Mouse (Mus musculus) spleen, adult 2 months (tissue): ENCODE data around the gene Rin2. TPM values are rescaled to one million over a fixed set of nuclear protein-coding genes. Genes with fewer than 3 reads are reported as not detected.
"Not testable (repeated sequence)": the region's sequence is repeated elsewhere in the genome, so short reads cannot be mapped to it uniquely, and the experiment has no call there.

Experiments
- DNase-seq, 2 experiments: peaks; one replicate each; pipeline versions ENCODE4 v3.0.0 to v3.0.0-alpha.2; 2012 to 2021; ENCODE audit warnings: low spot score in 2 of 2, low read depth in 1 of 2
- H3K27ac ChIP-seq: fragments of 200-500 bp; 2 replicates; pipeline ENCODE4 v1.5.1; 2012; ENCODE audit warnings: low read length, inconsistent platforms; ENCODE audit not compliant: insufficient read depth
- H3K27me3 ChIP-seq: fragments of 200-500 bp; 2 replicates; pipeline ENCODE4 v1.6.1; 2012; ENCODE audit warnings: mild to moderate bottlenecking, moderate library complexity, low read length, inconsistent platforms; ENCODE audit not compliant: control insufficient read depth, insufficient read depth
- H3K36me3 ChIP-seq: fragments of 200-500 bp; 2 replicates; pipeline ENCODE4 v1.6.1; 2012; ENCODE audit warnings: mild to moderate bottlenecking, low read length, inconsistent platforms; ENCODE audit not compliant: control insufficient read depth, insufficient read depth
- H3K4me1 ChIP-seq: fragments of 200-500 bp; 2 replicates; pipeline ENCODE4 v1.6.1; 2011; ENCODE audit warnings: inconsistent platforms; ENCODE audit not compliant: control insufficient read depth, insufficient read depth, insufficient read length
- H3K4me3 ChIP-seq: fragments of 200-500 bp; 2 replicates; pipeline ENCODE4 v1.5.1; 2011; ENCODE audit warnings: mild to moderate bottlenecking, inconsistent platforms; ENCODE audit not compliant: insufficient read depth, insufficient read length; ENCODE audit errors: extremely low read depth
- CTCF ChIP-seq: fragments of 200-500 bp; IDR thresholded peaks from 2 replicates; pipeline ENCODE4 v1.5.1; 2011; ENCODE audit warnings: mild to moderate bottlenecking, inconsistent platforms; ENCODE audit not compliant: insufficient read depth, insufficient read length, insufficient replicate concordance; ENCODE audit errors: extremely low read depth
- POLR2A ChIP-seq: fragments of 200-500 bp; IDR thresholded peaks from 2 replicates; pipeline ENCODE4 v1.6.1; 2011; ENCODE audit warnings: low read depth, low read length, inconsistent platforms
- WGBS: fragments of 180-500 bp; shearing (Covaris S2); methylation state at CpG from one replicate; pipeline ENCODE4 v1.1.7; 2018; 5-methylcytosine and 5-hydroxymethylcytosine counted together
- polyA plus RNA-seq: library from polyadenylated mRNA; depleted of rRNA; stranded (reverse); fragments of >200 nt; gene quantifications from 2 replicates; pipeline ENCODE4 v1.2.3, GENCODE M21; 2012

Gene Rin2
- polyA plus RNA-seq, 1 experiment = 2.2 TPM

DNA sequence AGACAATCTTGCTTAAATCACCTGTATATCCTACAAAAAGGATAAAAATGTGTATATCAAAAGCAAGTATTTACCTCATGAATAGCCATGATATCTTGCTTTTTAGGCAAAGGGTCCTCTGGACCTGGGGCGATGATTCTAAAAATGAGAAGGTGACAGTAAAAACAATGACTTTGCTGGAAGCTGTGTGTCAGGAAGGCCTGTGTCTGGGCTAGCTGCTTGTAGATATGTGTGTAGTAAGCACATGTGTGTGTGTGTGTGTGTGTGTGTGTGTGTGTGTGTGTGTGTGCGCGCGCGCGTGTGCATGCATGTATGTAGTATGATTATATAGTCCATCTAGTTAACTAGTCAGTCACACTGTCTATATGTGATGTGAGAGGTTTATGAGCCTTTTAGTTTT lies 218.7 kb downstream of the Rin2 start:
- Histone ChIP-seq H3K36me3 (no peaks in the 10 kb centered on the region), H3K27me3 (no peaks in the 10 kb centered on the region), H3K4me3 (no peak overlapping the region), H3K27ac (no peak overlapping the region), H3K4me1 (no peaks in the 10 kb centered on the region; the same call in 1 of the 2 replicates)
- no peak for TF ChIP-seq POLR2A
- TF ChIP-seq CTCF = no peak
- WGBS = 90% methylated on average over 6 of the region's 6 CpGs
- DNase-seq = no peak

DNA sequence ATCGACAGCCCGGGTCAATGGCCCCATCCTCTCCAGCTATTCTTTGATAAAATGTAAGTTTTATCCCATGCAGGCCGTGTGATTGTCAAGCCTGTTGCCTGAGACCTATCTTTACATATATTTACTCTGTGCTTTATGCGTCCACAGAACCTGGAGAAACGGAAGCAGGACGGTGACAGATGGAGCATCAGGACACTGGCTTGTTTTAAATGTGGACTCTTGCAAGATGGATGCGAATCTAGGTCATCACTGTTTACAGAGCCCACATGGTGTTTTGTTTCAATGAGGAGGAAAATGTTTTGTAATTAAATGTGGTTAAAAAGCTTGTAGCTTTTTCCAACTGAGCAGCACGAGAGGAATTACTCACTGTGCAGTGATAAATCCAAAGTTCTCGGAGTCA lies 223.1 kb downstream of the Rin2 start:
- no peak overlapping the region for H3K27ac ChIP-seq
- WGBS = 92% methylated on average over 9 of the region's 9 CpGs
- no peak for TF ChIP-seq CTCF
- no peak for TF ChIP-seq POLR2A
- DNase-seq = no peak
- no peaks in the 10 kb centered on the region for H3K36me3 ChIP-seq
- H3K4me3 ChIP-seq = no peak overlapping the region
- H3K27me3 ChIP-seq = no peaks in the 10 kb centered on the region
- H3K4me1 ChIP-seq = no peaks in the 10 kb centered on the region

DNA sequence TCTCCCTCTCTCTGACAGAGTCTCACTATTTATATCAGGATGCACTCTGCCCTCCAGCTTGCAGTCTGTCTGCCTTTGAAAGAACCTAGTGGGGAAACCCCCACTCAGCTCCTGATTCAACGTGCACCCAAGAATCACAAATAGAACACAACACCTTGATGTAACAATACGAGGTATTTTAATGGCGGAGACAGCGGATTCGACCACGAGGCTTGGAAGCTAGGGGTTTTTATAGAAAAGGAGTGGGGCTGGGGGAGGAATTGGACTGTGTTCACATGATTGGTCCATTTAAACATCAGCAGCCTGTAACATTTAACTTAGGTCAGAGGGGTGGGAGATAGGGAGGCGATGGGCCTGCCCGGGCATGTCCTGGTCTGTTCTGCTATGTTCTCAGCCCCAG lies 225.3 kb downstream of the Rin2 start:
- not testable (repeated sequence) for H3K27me3 ChIP-seq, H3K4me3 ChIP-seq, H3K36me3 ChIP-seq, H3K27ac ChIP-seq, DNase-seq, H3K4me1 ChIP-seq
- 83% methylated on average over 8 of the region's 8 CpGs for WGBS

DNA sequence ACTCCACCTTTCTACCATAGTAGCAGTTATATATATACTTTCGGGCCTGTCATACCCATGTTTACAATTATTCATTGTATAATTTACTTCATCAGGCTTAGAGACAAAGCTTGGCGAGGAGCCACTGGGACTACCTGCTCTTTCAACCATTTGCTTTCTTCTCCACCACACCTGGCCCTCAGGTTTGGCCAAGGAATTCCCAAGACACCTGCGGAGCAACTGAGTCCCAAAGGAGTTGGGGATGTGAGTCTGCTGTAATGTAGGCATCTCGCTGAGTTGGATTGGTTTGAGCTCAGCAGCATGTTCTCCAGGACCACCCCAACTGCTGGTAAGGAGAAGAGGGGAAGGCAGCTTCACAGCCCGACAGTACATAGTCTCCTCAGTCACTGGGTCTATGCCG lies 226.8 kb downstream of the Rin2 start, which contains the start of gene Naa20:
Gene Naa20, plus strand, starts transcription at position 239 of the 400 bp plus-strand sequence.
- no peak for TF ChIP-seq CTCF
- TF ChIP-seq POLR2A = no peak
- 92% methylated on average over 6 of the region's 6 CpGs for WGBS
- Histone ChIP-seq H3K27ac (no peak within 1 kb of the TSS), H3K27me3 (no peaks in the 10 kb centered on the region), H3K36me3 (no peaks in the 10 kb centered on the region), H3K4me3 (no peak within 1 kb of the TSS), H3K4me1 (peaks cover 6% of the 10 kb centered on the region; the same call in 1 of the 2 replicates)
- DNase-seq = no peak

DNA sequence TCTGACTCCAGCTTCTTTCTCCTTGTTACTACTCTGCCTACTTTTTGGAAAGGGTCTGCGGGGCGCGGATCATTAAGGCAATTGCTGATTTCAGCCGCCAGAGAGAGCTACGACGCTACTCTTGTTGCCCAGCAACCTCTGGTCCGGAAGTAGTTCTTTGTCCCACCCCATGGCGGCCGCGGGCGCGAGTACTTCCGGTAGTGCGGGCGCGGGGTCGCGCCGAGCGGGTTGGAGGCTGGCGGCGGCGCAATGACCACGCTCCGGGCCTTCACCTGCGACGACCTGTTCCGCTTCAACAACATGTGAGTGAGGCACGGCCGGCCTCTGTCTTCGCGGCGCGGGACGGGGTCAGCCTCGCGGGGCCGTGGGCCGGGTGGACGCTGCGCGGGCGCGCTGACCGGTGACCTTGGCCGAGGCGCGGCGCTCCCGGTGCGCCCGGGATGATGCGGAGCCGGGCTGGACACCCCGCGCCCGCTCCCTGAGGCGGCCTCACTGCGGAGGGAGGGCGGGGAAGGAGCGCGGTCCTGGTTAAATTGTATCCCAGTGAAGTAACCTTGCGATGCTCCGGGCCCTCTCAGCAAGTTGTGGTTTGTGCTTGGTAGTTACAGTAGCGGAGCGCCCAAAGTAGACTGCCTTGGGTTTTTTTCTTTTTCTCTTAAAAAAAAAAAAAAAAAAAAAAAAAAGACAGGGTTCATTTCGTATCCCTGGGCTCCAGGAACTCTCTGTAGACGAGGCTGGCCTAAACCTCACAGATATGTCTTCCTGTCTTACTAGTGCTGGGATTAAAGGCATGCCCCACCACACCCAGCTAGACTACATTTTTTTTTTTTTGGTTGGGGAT lies 228.3 kb downstream of the Rin2 start:
- under 1% methylated on average over 68 of the region's 68 CpGs for WGBS
- peak overlapping the region; percentile 51 for H3K27ac ChIP-seq
- TF ChIP-seq POLR2A (no peak), CTCF (peak; percentile 41; the same call in 1 of the 2 replicates)
- peak; percentile 62 to 84 for DNase-seq
- H3K4me1 ChIP-seq = peaks cover 6% of the 10 kb centered on the region; the same call in 1 of the 2 replicates
- peak overlapping the region; percentile 93 for H3K4me3 ChIP-seq
- H3K36me3 ChIP-seq = no peaks in the 10 kb centered on the region
- H3K27me3 ChIP-seq = no peaks in the 10 kb centered on the region

DNA sequence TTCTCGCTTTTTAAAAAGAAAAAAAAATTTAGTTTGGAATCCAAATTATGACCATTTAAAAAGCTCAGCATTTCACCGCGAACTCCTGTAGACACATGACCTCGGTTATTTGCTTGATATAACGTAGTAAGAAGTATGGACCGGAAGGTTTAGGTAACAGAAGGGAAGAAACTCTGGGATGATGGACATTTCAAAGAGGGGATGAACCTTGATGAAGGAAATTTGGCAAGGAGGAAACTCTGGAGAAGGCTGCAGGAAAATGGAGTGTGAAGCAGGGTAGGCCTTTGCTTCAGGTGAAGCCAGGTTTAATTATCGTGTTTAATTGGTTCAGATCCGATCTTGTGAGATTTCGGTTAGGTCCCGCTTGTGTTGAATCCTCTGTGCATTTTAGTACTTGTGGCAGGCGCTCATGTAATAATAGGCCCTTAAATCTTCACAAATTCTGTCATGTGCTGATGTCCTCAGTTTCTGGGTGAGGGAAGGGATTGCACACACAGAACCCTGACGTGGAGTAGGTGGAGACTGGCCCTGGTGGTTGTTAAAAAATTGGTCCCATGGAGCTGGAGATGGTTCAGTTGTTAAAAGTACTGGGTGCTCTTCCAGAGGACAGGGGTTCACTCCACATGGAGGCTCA lies 229.1 kb downstream of the Rin2 start:
- Histone ChIP-seq H3K27ac (no peak overlapping the region), H3K36me3 (peaks cover 3% of the 10 kb centered on the region), H3K27me3 (no peaks in the 10 kb centered on the region), H3K4me3 (peak overlapping the region; percentile 93; the same call in 1 of the 2 replicates), H3K4me1 (peaks cover 6% of the 10 kb centered on the region; the same call in 1 of the 2 replicates)
- TF ChIP-seq CTCF (no peak), POLR2A (no peak)
- 38% methylated on average over 12 of the region's 12 CpGs for WGBS
- no peak for DNase-seq

DNA sequence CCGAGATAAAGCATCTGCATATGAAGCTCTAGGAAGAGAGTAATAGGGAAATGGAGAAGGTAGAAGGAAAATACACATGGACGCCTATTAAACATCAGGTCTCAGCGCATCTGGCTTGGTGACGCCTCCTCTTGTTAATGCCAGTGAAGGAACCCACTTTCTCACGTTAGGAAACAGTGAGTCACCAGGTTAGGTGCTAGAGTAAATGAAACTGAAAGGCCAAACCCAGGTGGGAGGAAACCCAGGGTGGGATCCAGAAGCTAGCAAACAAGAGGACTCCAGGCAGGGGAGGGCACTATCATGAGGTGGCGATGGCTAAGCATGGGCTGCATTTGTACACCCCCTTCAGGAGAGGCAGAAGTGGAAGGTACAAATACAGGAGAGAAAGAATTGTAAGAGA lies 230.1 kb downstream of the Rin2 start:
- Histone ChIP-seq H3K4me1 (peaks cover 6% of the 10 kb centered on the region; the same call in 1 of the 2 replicates), H3K27ac (no peak overlapping the region), H3K4me3 (no peak overlapping the region), H3K36me3 (peaks cover 3% of the 10 kb centered on the region), H3K27me3 (no peaks in the 10 kb centered on the region)
- 71% methylated on average over 6 of the region's 6 CpGs for WGBS
- no peak for TF ChIP-seq CTCF
- peak in 1 of 2 experiments; percentile 26 for DNase-seq

DNA sequence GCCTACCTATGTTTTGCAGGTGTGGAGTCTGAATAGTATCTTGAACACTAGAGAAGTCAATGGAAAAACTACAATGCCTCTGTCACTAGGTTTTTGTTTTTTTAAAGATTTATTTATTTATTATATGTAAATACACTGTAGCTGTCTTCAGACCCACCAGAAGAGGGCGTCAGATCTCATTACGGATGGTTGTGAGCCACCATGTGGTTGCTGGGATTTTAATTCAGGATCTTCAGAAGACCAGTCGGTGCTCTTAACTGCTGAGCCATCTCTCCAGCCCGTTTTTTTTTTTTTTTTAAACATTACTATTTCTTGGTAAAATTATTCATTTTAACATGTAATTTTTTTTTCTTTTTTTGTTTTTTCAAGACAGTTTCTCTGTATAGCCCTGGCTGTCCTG lies 230.9 kb downstream of the Rin2 start:
- H3K4me3 ChIP-seq, H3K36me3 ChIP-seq, H3K27ac ChIP-seq, H3K4me1 ChIP-seq, H3K27me3 ChIP-seq, DNase-seq: not testable (repeated sequence)
- whole genome bisulfite sequencing = 68% methylated on average over 4 of the region's 4 CpGs
